Mouse (Mus musculus) cortical plate, adult 2 months (tissue): ENCODE data around the gene Slc38a10.

Experiments
- CTCF ChIP-seq: fragments of 200-500 bp; IDR thresholded peaks from 2 replicates; pipeline ENCODE4 v1.5.1; 2011; ENCODE audit warnings: mild to moderate bottlenecking, control low read depth, low read length; ENCODE audit not compliant: insufficient read depth; ENCODE audit errors: extremely low read depth
- POLR2A ChIP-seq: fragments of 200-500 bp; IDR thresholded peaks from 2 replicates; pipeline ENCODE4 v1.6.1; 2011; ENCODE audit warnings: mild to moderate bottlenecking, low read length, control low read depth; ENCODE audit not compliant: insufficient read depth; ENCODE audit errors: extremely low read depth

GRCm38 (mm10) chr11:120136195-120136594 lies 15.0 kb downstream of the Slc38a10 start:
- no peak for TF ChIP-seq CTCF
- TF ChIP-seq POLR2A = no peak
